9 mouse cellular contexts compared by ENCODE assay signal in genomic region chr7:65157031-65158025, GRCm38 (mm10). TPM values are rescaled to one million over a fixed set of nuclear protein-coding genes. Genes with fewer than 3 reads are reported as not detected.
DNase-seq lines count a peak whose midpoint lies in the region; ATAC-seq lines count a peak whose summit lies in the region.
"Had no signal": no experiment of that assay in that cellular context is flagged by ENCODE, and none has a peak within 500 bp of the region (broad histone marks: within the 10 kb centered on the region; RNA-seq: fewer than 3 reads in every experiment).

No protein-coding gene starts in this region.

- H3K4me2 ChIP-seq in kidney, embryonic 16.5 days (replicated peaks; ENCODE audit: low read depth, low read length) = peak overlapping the region; percentile 100
- peak overlapping the region; percentile 97 for H3K4me2 ChIP-seq in embryonic facial prominence, embryonic 13.5 days
- peak overlapping the region; percentile 91 for H3K4me2 ChIP-seq in hindbrain, embryonic 16.5 days (ENCODE audit: low read length)
- H3K4me2 ChIP-seq in neural tube, embryonic 11.5 days (ENCODE audit: low read depth) = peak overlapping the region; percentile 93

- H3K4me3 ChIP-seq in kidney, embryonic 16.5 days (ENCODE audit: low read length) = no peak overlapping the region; the same call in 1 of the 2 replicates
- H3K4me3 ChIP-seq in embryonic facial prominence, embryonic 13.5 days = peak overlapping the region; percentile 66
- peak overlapping the region; percentile 82 for H3K4me3 ChIP-seq in hindbrain, embryonic 16.5 days (ENCODE audit: low read length)
- H3K4me3 ChIP-seq in neural tube, embryonic 11.5 days (ENCODE audit: low read depth, low read length) = peak overlapping the region; percentile 63

- H3K9me3 ChIP-seq in kidney, embryonic 16.5 days (ENCODE audit: low read length) = no peaks in the 10 kb centered on the region
- no peaks in the 10 kb centered on the region for H3K9me3 ChIP-seq in embryonic facial prominence, embryonic 13.5 days
- H3K9me3 ChIP-seq in hindbrain, embryonic 16.5 days (ENCODE audit: control insufficient read depth, low read length) = no peaks in the 10 kb centered on the region
- no peaks in the 10 kb centered on the region for H3K9me3 ChIP-seq in neural tube, embryonic 11.5 days (ENCODE audit: control insufficient read depth, low read length)

- no peaks in the 10 kb centered on the region for H3K36me3 ChIP-seq in kidney, embryonic 16.5 days (ENCODE audit: insufficient read depth, low read length)
- no peaks in the 10 kb centered on the region for H3K36me3 ChIP-seq in embryonic facial prominence, embryonic 13.5 days
- H3K36me3 ChIP-seq in hindbrain, embryonic 16.5 days (ENCODE audit: control insufficient read depth, insufficient read depth, low read length) = no peaks in the 10 kb centered on the region
- H3K36me3 ChIP-seq in neural tube, embryonic 11.5 days (ENCODE audit: control insufficient read depth, insufficient read depth, low read length) = no peaks in the 10 kb centered on the region

- no peak overlapping the region for H3K27ac ChIP-seq in kidney, embryonic 16.5 days (ENCODE audit: low read length)
- no peak overlapping the region for H3K27ac ChIP-seq in embryonic facial prominence, embryonic 13.5 days
- H3K27ac ChIP-seq in hindbrain, embryonic 16.5 days (ENCODE audit: low read depth, low read length) = no peak overlapping the region
- no peak overlapping the region for H3K27ac ChIP-seq in neural tube, embryonic 11.5 days (ENCODE audit: low read depth, low read length)

- ATAC-seq in kidney, embryonic 16.5 days (ENCODE audit: low FRiP score, low TSS enrichment) = no peak
- ATAC-seq in embryonic facial prominence, embryonic 13.5 days (ENCODE audit: insufficient number of reproducible peaks, insufficient read depth, low FRiP score, low TSS enrichment, low read depth) = no peak
- ATAC-seq in hindbrain, embryonic 16.5 days = no peak
- no peak for ATAC-seq in neural tube, embryonic 11.5 days (ENCODE audit: insufficient read depth, low FRiP score, low TSS enrichment)

- no peak overlapping the region for H3K9ac ChIP-seq in kidney, embryonic 16.5 days (replicated peaks; ENCODE audit: low read length)
- H3K9ac ChIP-seq in embryonic facial prominence, embryonic 13.5 days = peak overlapping the region; percentile 81; the same call in 1 of the 2 replicates
- H3K9ac ChIP-seq in hindbrain, embryonic 16.5 days (ENCODE audit: low read depth, low read length) = peak overlapping the region; percentile 80
- H3K9ac ChIP-seq in neural tube, embryonic 11.5 days (ENCODE audit: low read length) = no peak overlapping the region; the same call in 1 of the 2 replicates

- peaks cover 52% of the 10 kb centered on the region for H3K27me3 ChIP-seq in kidney, embryonic 16.5 days (ENCODE audit: insufficient read depth, low read length)
- peaks cover 65% of the 10 kb centered on the region for H3K27me3 ChIP-seq in embryonic facial prominence, embryonic 13.5 days
- no peaks in the 10 kb centered on the region for H3K27me3 ChIP-seq in hindbrain, embryonic 16.5 days (replicated peaks; ENCODE audit: control insufficient read depth, insufficient read depth, low read length)
- peaks cover 18% of the 10 kb centered on the region for H3K27me3 ChIP-seq in neural tube, embryonic 11.5 days (ENCODE audit: control insufficient read depth, insufficient read depth, low read length)

- 0 out of 2 replicates have a peak, but pooled peaks cover 6% of the 10 kb centered on the region for H3K4me1 ChIP-seq in kidney, embryonic 16.5 days (ENCODE audit: insufficient read depth, low read length)
- peaks cover 6% of the 10 kb centered on the region; the same call in 1 of the 2 replicates for H3K4me1 ChIP-seq in embryonic facial prominence, embryonic 13.5 days
- H3K4me1 ChIP-seq in hindbrain, embryonic 16.5 days (ENCODE audit: control insufficient read depth, insufficient read depth, low read depth, low read length) = peaks cover 10% of the 10 kb centered on the region
- 0 out of 2 replicates have a peak, but pooled peaks cover 4% of the 10 kb centered on the region for H3K4me1 ChIP-seq in neural tube, embryonic 11.5 days (ENCODE audit: control insufficient read depth, insufficient read depth, low read length)

- WGBS in kidney, embryonic 16.5 days = 15% methylated on average over 16 of the region's 16 CpGs
- 9% methylated on average over 16 of the region's 16 CpGs for WGBS in embryonic facial prominence, embryonic 13.5 days
- WGBS in hindbrain, embryonic 16.5 days = 14% methylated on average over 16 of the region's 16 CpGs
- 16% methylated on average over 16 of the region's 16 CpGs for WGBS in neural tube, embryonic 11.5 days

- no peak for DNase-seq in kidney, adult 8-10 months
- peak; percentile 12 for DNase-seq in neural tube, embryonic 11.5 days (ENCODE audit: low spot score)
- no peak for DNase-seq in right cerebral cortex, postnatal 4 days
- no peak for DNase-seq in adrenal gland, adult 18-20 months (ENCODE audit: low spot score in 2 of 2)
- no peak for DNase-seq in cerebellum, postnatal 4 days (ENCODE audit: low spot score in 2 of 2)
- DNase-seq: lung, adult 18-20 months had no signal

RNA-seq across cellular contexts. Expression of gene Fam189a1, which starts 1.0 kb away (rescaled TPM):
- 0.20 and 0.30 TPM in 2 replicates for polyA plus RNA-seq in kidney, embryonic 16.5 days (2015; fragmentation: Nextera tagmentation; extraction: Ambion mirVana)
- 3.5 TPM in 2 replicates for polyA plus RNA-seq in embryonic facial prominence, embryonic 13.5 days (2015; fragmentation: Nextera tagmentation; extraction: Ambion mirVana)
- polyA plus RNA-seq in hindbrain, embryonic 16.5 days (2015; fragmentation: Nextera tagmentation; extraction: Ambion mirVana) = 7.9 and 9.4 TPM in 2 replicates
- 5.6 and 6.5 TPM in 2 replicates for polyA plus RNA-seq in neural tube, embryonic 11.5 days (2014; fragmentation: Nextera tagmentation; extraction: Ambion mirVana)
- total RNA-seq in adrenal gland, adult 18-20 months (2021) = under 1 TPM; 0.50 to 0.80 TPM

Comparison
In these comparisons a context has a peak if more than half of its experiments do, and no peak if none do; other contexts are left out.
1. H3K9ac ChIP-seq: peak in embryonic facial prominence, embryonic 13.5 days (single experiment) and hindbrain, embryonic 16.5 days (single experiment); none in kidney, embryonic 16.5 days (single experiment) and neural tube, embryonic 11.5 days (single experiment).
2. Peak in every context shown above with its lines, with median percentiles within 50 percentile points of each other: H3K4me2 ChIP-seq.